Mouse (Mus musculus) forebrain, embryonic 12.5 days (tissue): ENCODE measurements around the gene Elovl2. TPM values are rescaled to one million over a fixed set of nuclear protein-coding genes. Genes with fewer than 3 reads are reported as not detected.
"Not testable (repeated sequence)": the region's sequence is repeated elsewhere in the genome, so short reads cannot be mapped to it uniquely, and the experiment has no call there.

ENCODE experiments used
- ATAC-seq: fragments of 200-750 bp; cut with Nextera tagmentation; 2 replicates; pipeline ENCODE4 v1.8.0; 2017; ENCODE audit warnings: moderate TSS enrichment; ENCODE audit not compliant: low FRiP score
- H3K27ac ChIP-seq: fragments of 300-500 bp; sonication (generic); 2 replicates; pipeline ENCODE4 v1.5.1; 2016; ENCODE audit warnings: mild to moderate bottlenecking
- H3K27me3 ChIP-seq: fragments of 300-500 bp; sonication (generic); 2 replicates; pipeline ENCODE4 v1.6.1; 2016; ENCODE audit warnings: mild to moderate bottlenecking
- H3K36me3 ChIP-seq: fragments of 300-500 bp; sonication (generic); replicated peaks from 2 replicates; pipeline ENCODE4 v1.6.1; 2016; ENCODE audit warnings: mild to moderate bottlenecking
- H3K4me1 ChIP-seq: fragments of 300-500 bp; sonication (generic); 2 replicates; pipeline ENCODE4 v1.6.1; 2016
- H3K4me2 ChIP-seq: fragments of 300-500 bp; sonication (generic); 2 replicates; pipeline ENCODE4 v1.6.1; 2016; ENCODE audit warnings: mild to moderate bottlenecking, moderate library complexity
- H3K4me3 ChIP-seq: fragments of 300-500 bp; sonication (generic); replicated peaks from 2 replicates; pipeline ENCODE4 v1.5.1; 2016; ENCODE audit warnings: mild to moderate bottlenecking
- H3K9ac ChIP-seq: fragments of 300-500 bp; sonication (generic); 2 replicates; pipeline ENCODE4 v1.6.1; 2016; ENCODE audit warnings: mild to moderate bottlenecking
- H3K9me3 ChIP-seq: fragments of 300-500 bp; sonication (generic); 2 replicates; pipeline ENCODE4 v1.6.1; 2016
- WGBS: fragments of 180-500 bp; shearing (Covaris S2); methylation state at CpG from one replicate; pipeline ENCODE4 v1.1.7; 2016; 5-methylcytosine and 5-hydroxymethylcytosine counted together
- polyA plus RNA-seq: library from polyadenylated mRNA; unstranded; fragments of >200 nt; fragmentation: Nextera tagmentation; extraction: Ambion mirVana; gene quantifications from 2 replicates; pipeline ENCODE4 v1.2.1, GENCODE M21; 2016

Elovl2 gene
- polyA plus RNA-seq, 1 experiment from 2014 or later: 51.6 TPM

DNA sequence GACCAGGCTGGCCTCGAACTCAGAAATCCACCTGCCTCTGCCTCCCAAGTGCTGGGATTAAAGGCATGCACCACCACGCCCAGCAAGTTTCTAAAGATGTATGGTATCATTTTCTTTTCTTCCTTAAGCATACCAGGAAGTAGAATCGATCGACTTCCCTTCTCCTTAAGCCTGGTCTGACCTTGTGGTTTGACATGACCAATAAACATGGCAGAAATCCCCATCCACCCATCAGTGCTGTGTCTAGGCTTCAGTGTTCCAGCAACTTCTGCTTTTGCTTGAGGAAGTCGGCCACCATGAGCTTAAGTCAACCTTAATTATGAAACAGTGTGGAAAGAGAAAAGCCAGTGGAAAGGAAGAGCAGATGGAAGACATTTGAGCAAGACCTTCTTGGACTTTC lies 10.1 kb upstream of the Elovl2 start:
- Histone ChIP-seq H3K27me3 (0 out of 2 replicates have a peak, but pooled peaks cover 4% of the 10 kb centered on the region), H3K9me3 (no peaks in the 10 kb centered on the region), H3K4me1 (no peaks in the 10 kb centered on the region), H3K36me3 (no peaks in the 10 kb centered on the region), H3K27ac (no peak overlapping the region), H3K4me3 (no peak overlapping the region), H3K4me2 (no peak overlapping the region), H3K9ac (no peak overlapping the region)
- WGBS: 89% methylated on average over 5 of the region's 5 CpGs
- no peak for ATAC-seq

DNA sequence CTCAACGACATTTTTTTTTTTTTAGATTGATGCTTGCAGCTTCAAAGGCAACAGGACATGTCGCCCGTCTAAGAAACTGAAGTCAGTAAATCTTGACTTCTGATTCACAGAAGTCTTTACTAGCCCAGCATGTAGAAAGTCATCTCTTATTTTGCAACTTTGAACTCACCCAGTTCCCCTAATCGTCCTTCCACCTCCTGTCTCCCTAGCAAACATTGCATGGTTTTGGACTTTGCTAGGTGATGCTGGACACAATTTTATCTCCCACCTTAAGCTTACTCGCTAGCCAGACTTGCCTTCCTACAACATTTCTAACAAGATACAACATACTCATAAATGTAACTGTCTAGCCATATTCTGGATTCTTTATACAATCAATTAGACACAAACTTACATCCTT lies 7.9 kb upstream of the Elovl2 start:
- 86% methylated on average over 5 of the region's 5 CpGs for WGBS
- H3K27me3 ChIP-seq: no peaks in the 10 kb centered on the region
- H3K4me1 ChIP-seq: no peaks in the 10 kb centered on the region
- no peak overlapping the region for H3K9ac ChIP-seq
- no peaks in the 10 kb centered on the region for H3K9me3 ChIP-seq
- no peaks in the 10 kb centered on the region for H3K36me3 ChIP-seq
- no peak overlapping the region for H3K27ac ChIP-seq
- no peak overlapping the region for H3K4me3 ChIP-seq
- no peak overlapping the region for H3K4me2 ChIP-seq
- no peak for ATAC-seq

DNA sequence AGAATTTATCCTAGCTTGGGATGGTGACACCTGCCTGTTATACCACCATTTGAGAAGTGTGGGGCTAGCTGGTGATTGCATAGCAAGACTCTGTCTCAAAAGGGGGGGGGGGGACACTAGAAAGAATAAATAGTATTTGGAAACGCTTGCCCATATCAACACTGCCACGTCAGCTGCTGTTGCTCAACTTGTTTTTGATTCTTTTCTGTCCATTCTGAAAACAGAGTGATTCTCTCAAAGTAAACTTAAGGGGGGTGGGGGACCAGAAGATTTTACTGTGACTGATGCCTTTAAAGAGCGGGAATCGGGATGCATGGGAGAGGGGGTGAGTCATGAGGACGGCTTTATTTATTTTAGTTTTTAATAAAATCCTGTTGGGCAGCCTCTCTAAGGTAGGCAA lies 6.3 kb upstream of the Elovl2 start:
- Histone ChIP-seq H3K27ac (no peak overlapping the region), H3K9me3 (peaks cover 4% of the 10 kb centered on the region), H3K4me1 (no peaks in the 10 kb centered on the region), H3K36me3 (no peaks in the 10 kb centered on the region), H3K4me2 (no peak overlapping the region), H3K4me3 (no peak overlapping the region), H3K27me3 (no peaks in the 10 kb centered on the region), H3K9ac (no peak overlapping the region)
- no peak for ATAC-seq
- 84% methylated on average over 5 of the region's 5 CpGs for WGBS

DNA sequence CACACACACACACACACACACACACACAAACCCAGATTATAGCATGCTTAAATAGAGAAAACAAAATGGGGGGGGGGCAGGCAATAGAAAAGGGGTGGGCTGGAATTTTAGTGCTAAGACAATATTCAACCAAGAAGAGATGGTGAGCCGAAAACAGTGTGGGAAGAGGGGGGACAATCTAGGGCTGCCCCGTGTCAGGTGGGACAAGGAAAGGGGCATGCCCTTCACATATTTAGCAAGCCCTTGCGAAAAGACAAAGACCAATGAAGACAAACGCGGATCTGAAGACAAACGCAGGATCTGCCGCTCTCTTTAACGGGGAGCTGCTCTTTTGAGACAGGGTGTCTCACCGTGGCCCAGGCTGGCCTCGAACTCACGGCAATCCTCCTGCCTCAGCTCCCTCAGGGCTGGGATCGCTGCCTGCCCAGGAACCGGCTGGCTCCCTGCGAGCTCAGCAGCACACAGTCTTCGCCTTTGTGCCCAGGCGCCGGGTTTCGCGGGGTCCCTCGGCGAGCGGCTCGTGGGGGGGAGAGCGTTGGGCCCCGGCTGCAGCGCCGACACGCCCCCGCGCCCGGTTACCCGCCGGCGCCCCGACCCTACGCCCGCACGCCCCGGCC lies 410 bp downstream of the Elovl2 start:
- Histone ChIP-seq H3K9me3 (peaks cover 14% of the 10 kb centered on the region), H3K36me3 (no peaks in the 10 kb centered on the region), H3K4me2 (peak overlapping the region; percentile 58), H3K27ac (peak overlapping the region; percentile 73), H3K27me3 (no peaks in the 10 kb centered on the region), H3K4me3 (peak overlapping the region; percentile 79), H3K4me1 (peaks cover 16% of the 10 kb centered on the region), H3K9ac (peak overlapping the region; percentile 79)
- 2% methylated on average over 38 of the region's 39 CpGs for WGBS
- ATAC-seq: peak; percentile 85

DNA sequence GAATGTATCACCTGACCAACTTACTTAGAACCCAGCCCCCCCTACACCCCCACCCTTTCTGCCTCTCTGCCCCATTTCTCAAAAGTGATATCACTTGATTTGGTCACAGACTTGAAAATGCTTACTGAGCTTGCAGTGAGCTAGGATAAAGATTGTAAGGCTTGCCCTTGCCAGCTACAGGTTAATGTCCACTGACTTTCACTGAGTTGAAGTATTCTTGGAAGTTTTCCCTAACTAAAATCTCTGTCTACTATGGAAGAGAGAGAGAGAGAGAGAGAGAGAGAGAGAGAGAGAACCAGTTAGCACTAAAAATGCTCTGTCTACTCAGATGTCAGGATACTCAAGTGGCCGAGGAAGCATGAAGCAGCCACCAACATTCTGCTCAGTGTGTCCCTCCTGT lies 1.1 kb downstream of the Elovl2 start:
- Histone ChIP-seq H3K27ac (no peak overlapping the region), H3K9me3 (peaks cover 14% of the 10 kb centered on the region), H3K36me3 (no peaks in the 10 kb centered on the region), H3K4me3 (peak overlapping the region; percentile 79), H3K9ac (peak overlapping the region; percentile 79), H3K27me3 (no peaks in the 10 kb centered on the region), H3K4me1 (peaks cover 16% of the 10 kb centered on the region), H3K4me2 (peak overlapping the region; percentile 58)
- no peak for ATAC-seq
- WGBS: 38% methylated on average over 1 of the region's 1 CpGs

DNA sequence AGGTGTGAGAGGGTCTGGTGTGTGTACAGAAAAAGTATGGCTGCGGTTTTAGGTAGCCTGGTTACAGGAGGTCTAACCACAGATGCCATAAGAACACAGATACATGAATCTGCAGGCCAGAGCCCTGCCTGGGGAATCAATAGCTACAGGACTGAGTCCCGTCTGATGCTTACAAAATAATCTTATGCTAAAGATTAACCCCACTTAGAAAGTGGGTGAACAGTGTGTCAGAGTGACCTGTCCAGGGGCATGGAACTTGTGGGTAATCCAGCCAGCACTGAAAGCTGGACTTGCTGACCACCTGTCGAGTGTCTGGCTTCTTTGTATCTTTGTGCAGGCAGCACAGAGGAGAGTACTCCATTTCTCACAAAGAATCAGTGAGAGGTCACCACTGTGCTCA lies 4.0 kb downstream of the Elovl2 start:
- Histone ChIP-seq H3K27me3 (no peaks in the 10 kb centered on the region), H3K27ac (no peak overlapping the region), H3K9ac (no peak overlapping the region), H3K4me3 (no peak overlapping the region), H3K4me1 (peaks cover 19% of the 10 kb centered on the region), H3K4me2 (no peak overlapping the region), H3K9me3 (peaks cover 8% of the 10 kb centered on the region), H3K36me3 (no peaks in the 10 kb centered on the region)
- 65% methylated on average over 3 of the region's 3 CpGs for WGBS
- ATAC-seq: no peak

DNA sequence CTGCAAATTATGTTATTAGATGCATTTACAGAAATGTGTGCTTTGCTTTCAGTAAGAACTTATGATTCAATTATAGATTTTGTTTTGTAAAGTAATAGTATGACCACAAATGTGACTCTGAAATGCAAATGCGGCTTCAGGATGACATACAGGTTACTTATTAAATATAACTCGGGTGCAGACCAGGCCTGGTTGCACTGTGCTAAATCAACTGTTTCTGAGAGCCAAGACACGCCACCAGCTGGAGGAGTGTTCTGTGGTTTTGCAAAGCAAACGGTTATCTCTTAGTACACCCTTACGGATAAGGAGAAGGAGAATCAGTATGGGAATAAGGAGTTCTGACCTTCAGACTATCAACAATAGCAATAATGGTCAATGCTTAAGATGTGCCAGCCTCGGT lies 4.5 kb downstream of the Elovl2 start:
- no peak for ATAC-seq
- Histone ChIP-seq H3K4me3 (no peak overlapping the region), H3K27me3 (no peaks in the 10 kb centered on the region), H3K9me3 (peaks cover 2% of the 10 kb centered on the region), H3K9ac (no peak overlapping the region), H3K4me1 (peaks cover 19% of the 10 kb centered on the region), H3K36me3 (no peaks in the 10 kb centered on the region), H3K4me2 (no peak overlapping the region), H3K27ac (no peak overlapping the region)
- 91% methylated on average over 6 of the region's 6 CpGs for WGBS

DNA sequence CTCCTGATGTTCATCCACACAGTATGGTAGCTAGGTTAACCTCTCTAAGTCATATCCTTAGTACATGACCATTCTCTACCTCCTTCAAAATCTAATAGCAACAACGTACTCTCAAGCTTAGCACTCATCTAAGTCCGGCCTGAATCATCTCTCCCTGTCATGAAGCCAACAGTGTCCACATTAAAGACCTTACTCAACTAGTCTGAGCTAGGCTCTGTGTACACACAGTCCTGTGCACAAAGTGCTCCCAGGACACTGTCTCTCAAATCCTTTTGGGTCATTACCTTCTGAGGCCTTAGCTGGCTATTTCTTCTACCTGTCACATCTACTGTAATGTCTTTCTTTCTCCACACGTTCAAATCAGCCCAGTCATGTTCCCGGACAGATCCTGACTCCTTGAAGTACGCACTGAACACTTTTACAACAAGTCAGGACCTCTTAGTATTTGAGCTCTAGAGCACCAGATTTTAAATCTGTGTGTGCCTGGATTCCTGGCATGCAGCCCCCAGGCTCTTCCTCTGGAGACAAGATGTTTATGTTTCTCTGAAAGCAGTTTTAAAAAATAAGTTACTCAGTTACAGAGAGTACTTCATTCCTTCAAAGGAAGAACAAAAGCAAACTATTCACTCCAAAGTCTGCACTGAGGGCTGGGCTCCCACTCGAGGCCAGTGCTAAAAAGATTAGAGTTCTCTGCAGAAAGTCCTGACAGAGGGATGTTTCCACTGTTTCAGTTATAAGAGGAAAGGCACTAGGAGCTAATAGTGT lies 7.5 kb downstream of the Elovl2 start:
- 77% methylated on average over 6 of the region's 6 CpGs for WGBS
- H3K4me2 ChIP-seq: no peak overlapping the region
- H3K27me3 ChIP-seq: no peaks in the 10 kb centered on the region
- H3K4me1 ChIP-seq: 0 out of 2 replicates have a peak, but pooled peaks cover 3% of the 10 kb centered on the region
- no peak overlapping the region for H3K9ac ChIP-seq
- H3K27ac ChIP-seq: no peak overlapping the region
- ATAC-seq: no peak
- H3K9me3 ChIP-seq: no peaks in the 10 kb centered on the region
- H3K36me3 ChIP-seq: no peaks in the 10 kb centered on the region
- no peak overlapping the region for H3K4me3 ChIP-seq

DNA sequence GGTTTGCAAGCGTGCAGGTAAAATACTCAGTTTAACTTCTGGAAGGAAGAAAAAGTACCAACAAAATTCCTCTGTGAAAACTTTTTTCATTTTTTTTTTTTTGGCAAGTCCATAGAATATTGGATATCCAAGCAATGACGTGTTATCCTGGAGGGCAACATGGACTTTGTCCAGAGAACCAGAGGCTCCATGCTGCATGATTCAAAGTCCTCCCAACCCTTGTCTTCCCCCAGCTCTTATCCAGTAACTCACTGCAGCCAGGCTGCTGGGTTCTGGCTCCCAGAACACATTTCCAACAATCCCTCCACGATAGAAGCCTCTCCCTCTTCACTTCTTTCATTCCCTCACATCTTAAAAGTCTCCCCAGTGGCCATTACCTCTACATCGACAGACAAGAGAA lies 8.9 kb downstream of the Elovl2 start:
- no peak for ATAC-seq
- Histone ChIP-seq H3K9ac (no peak overlapping the region), H3K36me3 (no peaks in the 10 kb centered on the region), H3K4me3 (no peak overlapping the region), H3K4me2 (no peak overlapping the region), H3K9me3 (no peaks in the 10 kb centered on the region), H3K4me1 (0 out of 2 replicates have a peak, but pooled peaks cover 3% of the 10 kb centered on the region), H3K27me3 (no peaks in the 10 kb centered on the region), H3K27ac (no peak overlapping the region)
- 85% methylated on average over 4 of the region's 4 CpGs for WGBS

DNA sequence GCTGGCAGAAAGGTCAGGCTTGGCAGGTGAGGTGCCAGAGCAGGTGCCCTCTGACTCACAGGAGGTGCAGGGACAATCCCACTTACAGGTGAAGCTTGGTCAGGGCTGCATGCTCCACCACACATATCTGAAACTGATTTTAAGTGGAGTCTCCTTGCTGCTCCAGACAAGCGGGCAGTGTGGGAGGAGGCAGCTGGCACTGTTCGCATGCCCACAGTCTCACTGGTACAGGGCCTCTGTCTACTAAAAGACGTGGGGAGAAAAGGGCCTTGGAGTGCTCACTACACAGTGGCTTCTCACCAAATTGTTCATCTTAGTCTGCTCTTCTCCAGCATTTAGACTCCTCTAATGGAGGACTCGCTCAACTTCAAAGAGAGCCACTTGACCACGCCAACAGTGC lies 14.0 kb downstream of the Elovl2 start:
- peaks cover 16% of the 10 kb centered on the region for H3K4me1 ChIP-seq
- no peak overlapping the region for H3K27ac ChIP-seq
- 91% methylated on average over 5 of the region's 5 CpGs for WGBS
- H3K27me3 ChIP-seq: no peaks in the 10 kb centered on the region
- no peak overlapping the region for H3K4me3 ChIP-seq
- H3K4me2 ChIP-seq: no peak overlapping the region
- H3K36me3 ChIP-seq: no peaks in the 10 kb centered on the region
- H3K9ac ChIP-seq: no peak overlapping the region
- no peak for ATAC-seq
- H3K9me3 ChIP-seq: no peaks in the 10 kb centered on the region

DNA sequence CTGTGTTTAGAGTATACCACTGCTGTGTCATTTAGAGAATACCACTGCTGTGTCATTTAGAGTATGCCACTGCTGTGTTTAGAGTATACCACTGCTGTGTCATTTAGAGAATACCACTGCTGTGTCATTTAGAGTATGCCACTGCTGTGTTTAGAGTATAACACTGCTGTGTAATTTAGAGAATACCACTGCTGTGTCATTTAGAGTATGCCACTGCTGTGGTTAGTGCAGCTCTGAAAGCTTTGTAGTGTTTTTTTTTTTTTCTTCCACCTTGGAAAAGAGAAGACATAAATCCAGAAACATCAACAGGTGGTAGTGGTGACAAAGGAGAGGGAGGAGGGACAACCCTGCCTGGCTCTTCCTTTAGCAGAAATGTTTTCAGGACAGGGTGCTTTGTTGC lies 14.6 kb downstream of the Elovl2 start:
- H3K27ac ChIP-seq, H3K4me2 ChIP-seq, H3K27me3 ChIP-seq, H3K36me3 ChIP-seq, H3K9ac ChIP-seq, H3K4me3 ChIP-seq, H3K9me3 ChIP-seq, ATAC-seq: not testable (repeated sequence)
- peaks cover 16% of the 10 kb centered on the region for H3K4me1 ChIP-seq

DNA sequence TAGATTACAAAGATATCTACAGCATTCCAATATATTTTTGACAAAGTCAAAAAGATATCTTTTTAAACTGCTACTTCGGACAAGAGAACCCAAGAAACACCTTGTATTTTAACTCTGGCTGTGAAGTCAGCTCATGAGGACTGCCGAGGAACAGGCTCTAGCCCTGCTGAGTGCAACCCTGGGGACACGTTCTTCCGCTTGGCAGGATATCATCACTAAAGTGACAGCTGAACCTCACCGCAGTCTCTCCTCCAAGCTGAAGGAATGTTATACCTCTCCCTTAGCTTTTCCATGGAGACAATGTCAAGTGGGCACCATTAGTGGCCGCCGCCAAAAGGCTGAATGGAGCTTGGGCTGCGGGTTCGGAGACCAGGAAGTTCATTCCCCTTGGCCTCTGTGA lies 16.5 kb downstream of the Elovl2 start:
- Histone ChIP-seq H3K4me1 (peaks cover 16% of the 10 kb centered on the region), H3K4me2 (no peak overlapping the region), H3K4me3 (no peak overlapping the region), H3K36me3 (no peaks in the 10 kb centered on the region), H3K9me3 (no peaks in the 10 kb centered on the region), H3K9ac (no peak overlapping the region), H3K27ac (no peak overlapping the region), H3K27me3 (no peaks in the 10 kb centered on the region)
- no peak for ATAC-seq
- 58% methylated on average over 9 of the region's 9 CpGs for WGBS

DNA sequence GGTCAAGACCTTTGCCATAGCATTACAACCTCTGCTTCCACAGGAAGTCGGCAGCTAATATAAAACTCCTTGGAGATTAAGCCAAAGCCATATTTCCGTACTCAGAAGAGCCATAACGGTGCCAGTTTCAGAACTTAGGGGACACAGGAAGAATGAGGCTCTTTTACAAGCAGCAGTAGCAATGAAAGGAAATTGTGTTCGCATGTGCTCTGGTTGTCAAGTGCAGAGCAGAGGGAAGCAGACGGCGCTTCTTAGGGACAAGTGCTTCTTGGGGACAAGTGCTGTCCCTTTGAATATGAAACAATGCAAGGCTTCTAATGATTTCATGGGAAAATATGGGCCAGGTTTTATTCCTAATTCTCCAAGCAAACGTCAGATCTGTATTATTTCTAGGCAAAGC lies 16.9 kb downstream of the Elovl2 start:
- 57% methylated on average over 7 of the region's 7 CpGs for WGBS
- H3K4me2 ChIP-seq: no peak overlapping the region
- H3K9me3 ChIP-seq: no peaks in the 10 kb centered on the region
- H3K9ac ChIP-seq: no peak overlapping the region
- no peak overlapping the region for H3K4me3 ChIP-seq
- H3K27me3 ChIP-seq: no peaks in the 10 kb centered on the region
- peaks cover 16% of the 10 kb centered on the region for H3K4me1 ChIP-seq
- no peak overlapping the region for H3K27ac ChIP-seq
- no peak for ATAC-seq
- H3K36me3 ChIP-seq: no peaks in the 10 kb centered on the region
